Mouse (Mus musculus): ENCODE measurements around the gene Cfdp1.

The Cfdp1 gene

DNA sequence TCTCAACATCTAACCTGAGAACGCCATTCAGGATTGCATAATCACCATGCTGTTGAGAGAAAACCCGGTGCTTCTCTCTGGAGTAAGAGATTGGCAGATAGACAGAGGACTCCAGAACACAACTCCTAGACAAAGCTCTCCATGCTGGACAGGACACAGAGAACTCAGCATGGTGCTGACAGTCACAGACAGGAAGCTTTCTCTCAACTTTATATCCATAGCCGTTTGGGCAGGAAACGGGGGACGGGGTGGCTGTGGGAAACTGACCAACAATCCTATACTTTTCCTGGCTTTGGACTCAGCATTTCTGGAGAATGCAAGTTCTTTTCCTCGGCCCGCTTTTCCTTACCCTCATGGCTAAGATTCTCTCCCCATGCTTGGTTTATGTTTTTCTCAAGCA, 51.8 kb downstream of the Cfdp1 start:
- in situ Hi-C loops (cut with MboI, MseI): no loop called here

- in situ Hi-C loops (cut with MboI, MseI): no loop called here
Observed at GRCm38 (mm10) chr8:111801456-111801855, 52.6 kb downstream of the Cfdp1 start.

DNA sequence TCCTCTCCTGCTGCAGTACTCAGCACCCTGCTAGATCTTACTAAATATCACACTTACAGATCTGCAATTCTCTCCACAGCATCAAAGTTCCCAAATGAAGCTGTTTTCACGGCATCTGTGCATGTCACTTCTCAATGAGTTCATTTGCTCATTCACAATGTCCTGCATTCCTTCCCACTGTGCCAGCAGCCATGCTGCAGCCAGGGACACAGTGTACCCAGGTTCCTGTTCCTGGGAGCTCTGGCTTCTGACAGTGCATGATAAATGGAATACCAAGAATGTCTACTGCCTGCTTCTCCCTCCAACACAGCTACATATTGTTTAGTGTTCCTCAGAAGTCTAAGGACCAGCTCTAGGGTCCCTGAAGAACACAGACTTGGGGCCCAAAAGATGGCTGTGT, 57.6 kb downstream of the Cfdp1 start:
- in situ Hi-C loops (cut with MboI, MseI): no loop called here

DNA sequence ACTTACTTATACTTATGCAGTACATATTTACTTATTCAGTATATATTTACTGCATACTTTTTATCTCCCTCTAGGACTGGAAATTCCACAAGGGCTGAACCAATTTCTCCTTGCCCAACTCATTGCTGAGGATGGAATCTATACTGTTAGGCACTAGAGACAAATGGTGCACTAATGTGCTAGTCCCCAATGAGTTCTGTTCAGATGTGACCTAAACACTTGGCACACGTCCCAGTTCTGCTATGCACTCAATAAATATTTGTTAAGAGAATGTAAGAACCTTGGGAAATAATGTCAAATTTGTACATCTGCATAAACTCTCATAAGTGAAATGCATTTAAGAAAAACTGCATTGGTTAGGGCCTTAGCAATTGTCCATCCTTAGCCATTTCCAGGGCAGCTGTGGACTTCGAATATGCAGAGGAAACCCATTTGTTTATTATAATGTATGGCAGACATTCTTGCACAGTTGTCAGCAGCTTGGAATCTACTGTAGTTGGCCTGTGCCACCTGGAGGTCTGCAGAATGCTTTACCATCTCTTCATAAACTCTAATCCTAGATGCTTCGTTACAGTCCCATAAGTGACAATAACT, 60.7 kb downstream of the Cfdp1 start:
- in situ Hi-C loops (cut with MboI, MseI): no loop called here

GRCm38 (mm10) chr8:111789639-111790038, 64.5 kb downstream of the Cfdp1 start:
- in situ Hi-C loops (cut with MboI, MseI): no loop called here

DNA sequence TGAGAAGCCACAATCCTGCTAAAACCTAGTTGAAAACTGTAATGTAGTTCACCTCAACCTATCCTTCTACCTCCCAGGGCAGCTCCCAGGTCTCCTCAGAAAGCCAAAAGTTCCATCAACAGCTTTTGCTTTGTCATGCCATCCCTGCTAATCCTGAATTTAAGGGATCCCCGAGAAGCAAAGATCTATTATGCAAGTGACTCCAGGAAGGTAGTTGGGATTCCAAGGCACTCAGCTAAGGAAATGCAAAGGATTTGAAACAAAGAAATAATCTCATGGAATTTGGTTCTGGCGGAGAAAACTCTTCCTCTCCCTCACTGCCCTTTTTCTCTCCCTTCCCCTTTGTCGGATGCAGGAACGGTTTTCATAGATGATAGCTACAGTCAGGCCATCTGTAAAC, 64.9 kb downstream of the Cfdp1 start:
- in situ Hi-C loops (cut with MboI, MseI): no loop called here

DNA sequence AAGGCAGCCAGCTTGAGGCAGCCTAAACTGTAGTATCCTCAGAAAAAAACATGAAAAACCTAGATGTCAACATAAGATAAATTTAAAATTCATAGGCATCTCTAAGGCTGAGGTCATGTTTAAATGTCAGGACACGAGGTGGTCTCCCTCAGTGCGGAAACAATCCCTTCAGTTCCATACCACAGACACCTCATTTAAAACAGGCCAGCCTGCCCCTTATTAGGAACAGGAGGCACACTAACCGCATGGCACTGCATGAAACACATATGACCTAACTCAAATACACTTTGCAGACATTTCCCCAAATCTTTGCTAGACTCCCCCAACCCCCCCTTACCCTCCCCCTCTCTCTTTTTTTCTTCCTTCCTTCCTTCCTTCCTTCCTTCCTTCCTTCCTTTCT, 65.6 kb downstream of the Cfdp1 start:
- in situ Hi-C loops (cut with MboI, MseI): no loop called here

GRCm38 (mm10) chr8:111788085-111788484, 66.0 kb downstream of the Cfdp1 start:
- in situ Hi-C loops (cut with MboI, MseI): no loop called here

DNA sequence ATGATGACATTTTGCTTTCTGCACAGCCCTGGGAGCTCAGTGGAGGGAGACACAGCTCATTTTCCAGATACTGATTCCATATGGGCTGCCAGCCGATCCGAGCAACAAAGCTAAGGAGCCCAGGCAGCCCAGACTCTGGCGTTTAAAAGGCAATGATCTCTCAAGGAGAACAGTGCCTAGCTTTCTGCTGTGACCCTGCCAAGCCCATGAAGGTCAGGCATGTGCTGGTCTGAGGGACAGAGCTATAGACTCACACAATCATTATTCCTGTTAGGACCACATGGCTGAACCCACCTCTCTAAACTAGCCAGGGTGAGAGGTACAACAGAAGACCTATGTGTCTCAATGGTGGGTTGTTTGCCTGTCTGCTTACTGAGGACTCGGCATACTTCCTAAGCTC, 66.4 kb downstream of the Cfdp1 start:
- in situ Hi-C loops (cut with MboI, MseI): no loop called here

GRCm38 (mm10) chr8:111786701-111787588, 67.1 kb downstream of the Cfdp1 start:
- in situ Hi-C loops (cut with MboI, MseI): no loop called here

DNA sequence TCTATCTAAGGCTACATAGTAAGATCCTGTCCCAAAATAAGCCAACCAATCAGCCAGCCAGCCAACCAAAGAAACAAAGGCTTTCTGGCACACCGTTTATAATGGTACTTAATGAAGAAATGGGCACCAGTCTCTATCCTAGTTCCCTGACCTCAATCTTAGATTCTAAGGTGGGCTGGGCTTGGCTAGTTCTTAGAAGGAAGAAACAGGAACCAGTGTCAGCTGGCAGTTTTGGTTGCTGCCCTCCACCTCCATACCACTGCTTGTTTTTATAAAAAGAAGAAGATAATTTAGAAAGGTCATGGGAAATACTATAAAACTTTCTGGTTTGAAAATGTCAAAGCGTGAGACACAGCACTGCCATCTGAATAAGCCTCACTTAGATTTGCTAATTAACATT, 68.0 kb downstream of the Cfdp1 start:
- in situ Hi-C loops (cut with MboI, MseI): no loop called here

- in situ Hi-C loops (cut with MboI, MseI): no loop called here
Observed at GRCm38 (mm10) chr8:111782671-111783394, 71.3 kb downstream of the Cfdp1 start.

DNA sequence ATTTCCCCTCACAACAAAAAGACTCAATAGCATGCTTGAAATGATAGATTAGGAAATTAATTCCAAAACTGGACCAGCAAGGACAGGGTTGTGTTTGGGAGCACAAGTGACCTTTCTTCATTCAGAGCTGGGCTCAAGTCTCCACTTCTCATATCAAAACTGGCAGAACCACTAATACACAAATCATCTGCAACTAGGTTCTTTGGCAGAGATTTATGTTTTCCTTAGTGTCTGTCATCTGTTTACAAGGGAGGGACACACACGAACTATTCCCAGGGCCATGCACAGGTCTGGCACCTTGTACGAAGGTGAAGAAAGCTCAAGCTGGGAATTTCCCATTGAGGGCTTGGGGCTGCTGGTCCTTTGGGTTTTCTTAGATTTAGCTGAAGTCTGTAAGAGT, 71.9 kb downstream of the Cfdp1 start:
- in situ Hi-C loops (cut with MboI, MseI): no loop called here

DNA sequence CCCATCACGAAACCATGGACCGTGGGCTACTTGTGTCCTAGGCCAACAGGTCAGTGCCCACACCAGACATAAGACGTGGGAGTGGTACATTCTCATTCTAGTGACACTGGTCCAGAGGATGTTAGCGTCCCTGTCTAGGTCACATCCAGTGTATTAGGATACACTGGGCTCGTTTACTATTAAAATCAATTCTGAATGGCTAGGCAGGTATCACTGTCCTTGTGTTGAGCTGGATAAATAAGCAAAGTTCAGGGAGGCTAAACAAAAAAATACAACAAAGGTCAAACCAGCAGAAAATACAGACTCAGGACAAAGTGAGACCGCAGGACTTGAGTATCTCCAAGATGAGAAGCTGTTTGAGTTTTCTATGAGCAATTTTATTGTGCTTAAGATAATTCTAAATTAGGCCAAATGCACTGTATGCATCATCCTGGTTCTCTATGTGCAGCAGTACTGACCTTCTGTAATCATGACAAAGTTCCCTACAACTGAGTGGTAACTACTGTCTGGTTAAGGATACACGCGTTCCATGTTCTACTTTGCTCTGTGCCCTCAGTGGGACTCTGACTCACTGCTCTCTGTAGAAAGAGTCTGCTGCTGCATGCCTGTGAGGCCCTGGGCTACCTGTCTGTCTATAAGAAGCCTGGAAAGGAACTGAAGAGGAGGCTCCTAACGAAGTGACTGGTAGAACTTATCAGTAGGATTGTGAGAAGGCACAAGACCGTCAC, 73.2 kb downstream of the Cfdp1 start:
- in situ Hi-C loops (cut with MboI, MseI): no loop called here

DNA sequence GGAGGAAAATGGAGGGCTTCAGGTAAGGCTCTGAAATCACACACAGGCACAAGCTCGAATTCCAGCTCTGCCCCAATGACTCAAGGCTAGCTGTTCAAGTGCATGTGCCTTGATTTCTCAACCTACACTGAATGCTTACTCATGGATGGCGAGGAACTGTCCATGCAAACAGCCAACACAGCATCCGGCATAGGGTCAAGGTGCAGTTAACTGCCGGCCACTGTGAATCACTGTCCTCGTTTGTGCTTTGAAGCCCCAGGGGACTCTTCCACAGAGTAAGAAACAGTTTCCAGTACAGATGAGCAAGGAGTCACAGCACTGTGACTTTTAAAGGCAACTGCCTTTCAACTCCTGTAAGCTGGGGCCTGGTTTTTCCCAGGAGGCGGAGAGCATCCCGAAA, 74.4 kb downstream of the Cfdp1 start:
- in situ Hi-C loops (cut with MboI, MseI): no loop called here

- in situ Hi-C loops (cut with MboI, MseI): no loop called here
Observed at GRCm38 (mm10) chr8:111778801-111779200, 75.3 kb downstream of the Cfdp1 start.

DNA sequence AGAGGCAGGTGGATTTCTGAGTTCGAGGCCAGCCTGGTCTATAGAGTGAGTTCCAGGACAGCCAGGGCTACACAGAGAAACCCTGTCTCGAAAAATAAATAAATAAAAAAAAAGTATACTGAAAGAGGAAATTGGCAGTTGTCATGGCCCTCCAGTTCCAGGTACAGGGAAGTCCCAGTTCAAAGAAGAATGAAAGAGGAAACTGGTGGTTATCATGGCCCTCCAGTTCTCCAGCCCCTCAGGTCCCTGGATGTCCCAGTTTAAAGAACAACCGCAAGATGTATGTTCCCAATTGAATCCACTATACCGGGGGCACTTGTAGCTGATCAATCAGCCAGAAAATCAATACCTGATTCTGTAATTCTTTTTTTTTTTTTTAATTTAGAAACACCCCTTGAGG, 77.6 kb downstream of the Cfdp1 start:
- in situ Hi-C loops (cut with MboI, MseI): no loop called here

- in situ Hi-C loops (cut with MboI, MseI): no loop called here
Observed at GRCm38 (mm10) chr8:111775766-111776165, 78.3 kb downstream of the Cfdp1 start.

GRCm38 (mm10) chr8:111773476-111773875, 80.6 kb downstream of the Cfdp1 start:
- in situ Hi-C loops (cut with MboI, MseI): no loop called here

GRCm38 (mm10) chr8:111773057-111773456, 81.0 kb downstream of the Cfdp1 start:
- in situ Hi-C loops (cut with MboI, MseI): no loop called here

GRCm38 (mm10) chr8:111772083-111772482, 82.0 kb downstream of the Cfdp1 start:
- in situ Hi-C loops (cut with MboI, MseI): no loop called here

- in situ Hi-C loops (cut with MboI, MseI): no loop called here
Observed at GRCm38 (mm10) chr8:111771625-111772020, 82.5 kb downstream of the Cfdp1 start.
